Mouse (Mus musculus): ENCODE results near the gene Tmem189. TPM values are rescaled to one million over a fixed set of nuclear protein-coding genes. Genes with fewer than 3 reads are reported as not detected.

Gene Tmem189
- polyA plus RNA-seq, 1 experiment from 2014 or later: 30.5 TPM

DNA sequence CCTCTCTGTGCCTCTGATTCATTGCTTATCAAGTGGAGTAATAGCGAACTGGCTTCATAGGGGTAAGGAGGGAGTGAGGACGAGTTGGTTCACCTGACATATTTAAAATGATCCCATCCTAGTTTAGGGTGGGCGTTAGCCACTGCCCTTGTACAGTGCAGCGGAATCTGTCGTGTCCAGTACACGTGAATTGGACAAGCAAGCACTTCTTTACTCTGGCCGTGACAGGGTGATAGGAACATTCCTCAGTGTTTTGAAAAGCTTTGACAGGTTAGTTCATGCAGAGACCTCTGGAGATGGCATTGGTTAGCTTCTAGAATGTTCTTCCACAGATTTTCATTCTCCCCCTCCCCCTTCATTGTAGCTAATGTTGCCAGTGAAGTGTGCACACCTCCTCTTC lies 5.3 kb upstream of the Tmem189 start:
- no peak overlapping the region for H3K4me3 ChIP-seq (ENCODE audit: low read depth, low read length)
- H3K27me3 ChIP-seq (replicated peaks; ENCODE audit: control insufficient read depth, insufficient read depth, low read length): peaks cover under 1% of the 10 kb centered on the region; the same call in 1 of the 2 replicates
- H3K9me3 ChIP-seq (ENCODE audit: control insufficient read depth, low read length): no peaks in the 10 kb centered on the region
- WGBS: 90% methylated on average over 7 of the region's 7 CpGs
- H3K27ac ChIP-seq (ENCODE audit: low read depth, low read length): no peak overlapping the region
- H3K36me3 ChIP-seq (ENCODE audit: control insufficient read depth, insufficient read depth, low read length): no peaks in the 10 kb centered on the region
- no peak overlapping the region for H3K4me2 ChIP-seq
- H3K9ac ChIP-seq (ENCODE audit: low read depth, low read length): no peak overlapping the region
- H3K4me1 ChIP-seq (replicated peaks; ENCODE audit: control insufficient read depth, insufficient read depth, low read length): peaks cover 17% of the 10 kb centered on the region
- DNase-seq (ENCODE audit: low spot score) (no peak), ATAC-seq (replicated peaks; ENCODE audit: low FRiP score) (no peak)

DNA sequence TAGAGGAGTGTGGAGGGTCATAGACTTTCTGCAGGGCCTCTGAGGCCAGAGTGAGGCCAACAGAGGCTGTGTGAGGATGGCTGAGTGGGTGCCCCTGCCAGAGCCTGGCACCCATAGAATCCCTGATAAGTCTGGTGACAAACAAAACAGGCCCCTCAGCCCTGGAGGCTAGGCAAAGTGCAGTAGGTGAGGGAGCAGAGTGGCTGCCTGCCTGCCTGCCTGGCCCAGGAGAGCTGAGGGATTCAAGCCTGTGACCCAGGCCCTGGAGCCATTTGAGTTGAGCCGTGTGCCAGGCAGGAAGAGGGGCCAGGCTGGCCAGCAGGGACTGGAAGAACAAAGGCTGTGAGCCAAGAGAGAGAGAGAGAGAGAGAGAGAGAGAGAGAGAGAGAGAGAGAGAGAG lies 4.6 kb upstream of the Tmem189 start:
- Histone ChIP-seq H3K4me1 (replicated peaks; ENCODE audit: control insufficient read depth, insufficient read depth, low read length) (peaks cover 19% of the 10 kb centered on the region), H3K36me3 (ENCODE audit: control insufficient read depth, insufficient read depth, low read length) (no peaks in the 10 kb centered on the region), H3K9me3 (ENCODE audit: control insufficient read depth, low read length) (no peaks in the 10 kb centered on the region), H3K27ac (ENCODE audit: low read depth, low read length) (no peak overlapping the region), H3K9ac (ENCODE audit: low read depth, low read length) (no peak overlapping the region), H3K4me3 (ENCODE audit: low read depth, low read length) (no peak overlapping the region), H3K27me3 (replicated peaks; ENCODE audit: control insufficient read depth, insufficient read depth, low read length) (peaks cover 6% of the 10 kb centered on the region), H3K4me2 (no peak overlapping the region)
- no peak for ATAC-seq (replicated peaks; ENCODE audit: low FRiP score)
- 80% methylated on average over 1 of the region's 1 CpGs for WGBS
- DNase-seq (ENCODE audit: low spot score): no peak

DNA sequence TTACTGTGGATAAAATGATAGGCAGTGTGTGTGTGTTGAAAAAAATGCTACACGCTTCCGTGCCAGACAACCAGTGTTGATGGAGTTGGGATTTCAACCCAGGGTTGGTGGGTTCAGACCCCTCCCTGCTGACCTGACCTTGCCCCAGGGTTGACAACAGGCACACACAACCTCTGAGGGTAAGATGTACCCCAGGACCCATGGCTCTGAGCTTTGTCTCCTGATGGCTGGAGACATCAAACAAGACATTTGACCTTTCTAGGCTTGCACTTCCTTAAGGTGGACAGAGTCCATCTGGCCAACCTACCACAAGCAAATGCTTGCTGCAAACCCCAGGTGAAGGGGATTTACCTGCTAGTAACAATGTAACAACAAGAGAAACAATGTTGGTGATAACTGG lies 3.9 kb upstream of the Tmem189 start:
- Histone ChIP-seq H3K4me2 (no peak overlapping the region), H3K4me3 (ENCODE audit: low read depth, low read length) (no peak overlapping the region), H3K36me3 (ENCODE audit: control insufficient read depth, insufficient read depth, low read length) (no peaks in the 10 kb centered on the region), H3K27ac (ENCODE audit: low read depth, low read length) (no peak overlapping the region), H3K27me3 (replicated peaks; ENCODE audit: control insufficient read depth, insufficient read depth, low read length) (peaks cover 6% of the 10 kb centered on the region), H3K9me3 (ENCODE audit: control insufficient read depth, low read length) (no peaks in the 10 kb centered on the region), H3K9ac (ENCODE audit: low read depth, low read length) (no peak overlapping the region), H3K4me1 (replicated peaks; ENCODE audit: control insufficient read depth, insufficient read depth, low read length) (peaks cover 20% of the 10 kb centered on the region)
- ATAC-seq (replicated peaks; ENCODE audit: low FRiP score): no peak
- WGBS: 87% methylated on average over 2 of the region's 2 CpGs
- no peak for DNase-seq (ENCODE audit: low spot score)

DNA sequence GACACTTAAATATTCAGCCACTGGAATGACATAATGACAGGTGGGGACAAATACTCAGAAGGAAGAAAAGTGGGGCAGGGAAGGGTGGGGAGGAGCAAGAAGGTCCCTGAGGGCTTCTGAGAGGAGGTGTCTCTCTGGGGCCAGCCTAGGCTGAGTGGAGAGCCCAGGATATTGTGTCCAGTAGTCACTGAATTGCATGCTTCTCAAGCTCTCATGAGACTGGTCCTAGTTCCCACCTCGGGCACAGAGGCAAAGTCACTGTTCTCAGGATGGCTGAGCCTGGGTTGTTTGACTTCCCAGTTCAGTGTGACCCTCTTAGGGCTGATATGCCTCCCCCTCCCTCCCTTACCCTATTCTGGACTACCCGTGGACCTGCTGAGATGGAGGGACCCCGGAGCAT lies 3.2 kb upstream of the Tmem189 start:
- H3K4me3 ChIP-seq (ENCODE audit: low read depth, low read length): no peak overlapping the region
- no peak overlapping the region for H3K27ac ChIP-seq (ENCODE audit: low read depth, low read length)
- no peaks in the 10 kb centered on the region for H3K9me3 ChIP-seq (ENCODE audit: control insufficient read depth, low read length)
- H3K36me3 ChIP-seq (ENCODE audit: control insufficient read depth, insufficient read depth, low read length): no peaks in the 10 kb centered on the region
- peaks cover 6% of the 10 kb centered on the region for H3K27me3 ChIP-seq (replicated peaks; ENCODE audit: control insufficient read depth, insufficient read depth, low read length)
- H3K4me1 ChIP-seq (replicated peaks; ENCODE audit: control insufficient read depth, insufficient read depth, low read length): peaks cover 25% of the 10 kb centered on the region
- ATAC-seq (replicated peaks; ENCODE audit: low FRiP score) (no peak), DNase-seq (ENCODE audit: low spot score) (no peak)
- no peak overlapping the region for H3K9ac ChIP-seq (ENCODE audit: low read depth, low read length)
- no peak overlapping the region for H3K4me2 ChIP-seq
- WGBS: 62% methylated on average over 3 of the region's 3 CpGs

DNA sequence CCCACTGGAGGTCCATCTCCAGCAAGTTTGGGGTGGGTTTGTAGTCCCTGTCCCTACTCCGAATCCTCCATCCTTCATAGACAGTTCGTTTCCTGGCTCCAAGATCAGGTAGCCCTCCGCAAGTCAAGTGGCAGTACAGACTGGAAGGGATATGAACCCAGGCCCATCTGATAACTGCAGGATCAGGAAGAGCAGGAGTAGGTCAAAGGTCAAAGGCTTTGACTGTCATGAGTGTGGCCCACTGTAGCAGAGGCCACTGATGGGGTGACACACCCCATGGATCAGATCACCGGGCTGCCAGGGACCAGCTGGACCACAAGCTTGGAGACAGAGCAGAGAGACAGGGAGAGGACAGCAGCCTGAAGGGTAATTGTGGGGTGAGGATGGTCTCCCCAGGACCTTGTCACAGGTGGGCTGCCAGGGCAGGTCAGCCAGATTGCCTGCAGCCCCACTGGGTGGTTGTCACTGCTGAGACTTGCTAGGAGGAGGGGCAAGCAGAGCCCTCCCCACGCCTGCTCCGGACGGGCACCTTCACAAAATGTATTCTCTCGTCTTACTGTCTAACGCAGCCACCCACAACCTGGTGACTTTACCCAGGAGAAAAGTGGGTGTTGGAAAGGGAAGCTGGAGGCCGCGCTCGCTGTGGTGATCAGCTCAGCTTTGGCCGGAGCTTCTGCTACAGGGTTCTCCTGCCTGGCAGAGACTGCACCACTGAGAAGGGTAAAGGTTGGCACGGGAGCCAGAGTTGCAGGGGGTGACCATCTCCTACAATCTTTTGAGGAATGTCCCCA lies 2.4 kb upstream of the Tmem189 start:
- no peaks in the 10 kb centered on the region for H3K9me3 ChIP-seq (ENCODE audit: control insufficient read depth, low read length)
- peaks cover 6% of the 10 kb centered on the region for H3K27me3 ChIP-seq (replicated peaks; ENCODE audit: control insufficient read depth, insufficient read depth, low read length)
- no peak overlapping the region for H3K9ac ChIP-seq (ENCODE audit: low read depth, low read length)
- H3K4me1 ChIP-seq (replicated peaks; ENCODE audit: control insufficient read depth, insufficient read depth, low read length): peaks cover 30% of the 10 kb centered on the region
- H3K36me3 ChIP-seq (ENCODE audit: control insufficient read depth, insufficient read depth, low read length): no peaks in the 10 kb centered on the region
- WGBS: 82% methylated on average over 14 of the region's 14 CpGs
- no peak overlapping the region for H3K27ac ChIP-seq (ENCODE audit: low read depth, low read length)
- ATAC-seq (replicated peaks; ENCODE audit: low FRiP score) (no peak), DNase-seq (ENCODE audit: low spot score) (no peak)
- H3K4me3 ChIP-seq (ENCODE audit: low read depth, low read length): 0 out of 2 replicates have a peak overlapping the region, but pooled peaks have one; percentile 82
- H3K4me2 ChIP-seq: peak overlapping the region; percentile 96

DNA sequence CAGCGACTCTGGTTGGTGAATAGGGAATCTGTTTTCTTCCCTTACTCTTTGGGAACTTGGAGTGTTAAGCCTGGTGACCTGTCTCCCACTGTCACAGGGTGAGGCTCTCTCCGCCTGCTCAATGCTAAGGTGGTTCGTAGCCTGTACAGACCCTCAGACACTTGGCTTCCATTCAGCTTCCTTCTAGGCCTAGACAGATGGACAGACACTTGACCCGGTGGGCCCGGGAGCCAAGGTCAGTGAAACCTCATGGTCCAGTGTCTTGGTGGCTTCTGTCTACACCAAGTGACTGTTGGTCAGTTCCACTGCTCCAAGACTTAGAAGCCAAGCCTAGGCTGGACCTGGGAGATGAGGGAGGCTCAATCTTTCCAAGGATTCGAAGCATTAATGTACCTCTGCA lies 1.8 kb upstream of the Tmem189 start:
- Histone ChIP-seq H3K36me3 (ENCODE audit: control insufficient read depth, insufficient read depth, low read length) (no peaks in the 10 kb centered on the region), H3K9me3 (ENCODE audit: control insufficient read depth, low read length) (no peaks in the 10 kb centered on the region), H3K27me3 (replicated peaks; ENCODE audit: control insufficient read depth, insufficient read depth, low read length) (peaks cover 6% of the 10 kb centered on the region), H3K27ac (ENCODE audit: low read depth, low read length) (no peak overlapping the region), H3K4me1 (replicated peaks; ENCODE audit: control insufficient read depth, insufficient read depth, low read length) (peaks cover 34% of the 10 kb centered on the region), H3K4me2 (peak overlapping the region; percentile 96), H3K4me3 (ENCODE audit: low read depth, low read length) (peak overlapping the region; percentile 82), H3K9ac (ENCODE audit: low read depth, low read length) (no peak overlapping the region)
- DNase-seq (ENCODE audit: low spot score) (no peak), ATAC-seq (replicated peaks; ENCODE audit: low FRiP score) (no peak)
- 86% methylated on average over 6 of the region's 6 CpGs for WGBS

- DNase-seq (ENCODE audit: low spot score): no peak
- H3K27me3 ChIP-seq (replicated peaks; ENCODE audit: control insufficient read depth, insufficient read depth, low read length): peaks cover 6% of the 10 kb centered on the region
Observed at GRCm38 (mm10) chr2:167690962-167691311, 1.3 kb upstream of the Tmem189 start.

GRCm38 (mm10) chr2:167690219-167690961 lies 768 bp upstream of the Tmem189 start:
- Histone ChIP-seq H3K4me2 (peak overlapping the region; percentile 96), H3K9me3 (ENCODE audit: control insufficient read depth, low read length) (no peaks in the 10 kb centered on the region), H3K36me3 (ENCODE audit: control insufficient read depth, insufficient read depth, low read length) (no peaks in the 10 kb centered on the region), H3K4me3 (ENCODE audit: low read depth, low read length) (peak overlapping the region; percentile 82), H3K27me3 (replicated peaks; ENCODE audit: control insufficient read depth, insufficient read depth, low read length) (peaks cover 6% of the 10 kb centered on the region), H3K9ac (ENCODE audit: low read depth, low read length) (peak overlapping the region; percentile 53), H3K27ac (ENCODE audit: low read depth, low read length) (no peak overlapping the region; the same call in 1 of the 2 replicates), H3K4me1 (replicated peaks; ENCODE audit: control insufficient read depth, insufficient read depth, low read length) (peaks cover 35% of the 10 kb centered on the region)
- ATAC-seq (replicated peaks; ENCODE audit: low FRiP score) (no peak), DNase-seq (ENCODE audit: low spot score) (no peak)
- WGBS: 38% methylated on average over 15 of the region's 15 CpGs

More at GRCm38 (mm10) chr2:167690962-167691311, 1.3 kb upstream of the Tmem189 start:
- WGBS: 73% methylated on average over 12 of the region's 12 CpGs
- Histone ChIP-seq H3K9me3 (ENCODE audit: control insufficient read depth, low read length) (no peaks in the 10 kb centered on the region), H3K4me3 (ENCODE audit: low read depth, low read length) (peak overlapping the region; percentile 82), H3K9ac (ENCODE audit: low read depth, low read length) (peak overlapping the region; percentile 53), H3K27ac (ENCODE audit: low read depth, low read length) (no peak overlapping the region), H3K4me1 (replicated peaks; ENCODE audit: control insufficient read depth, insufficient read depth, low read length) (peaks cover 35% of the 10 kb centered on the region), H3K4me2 (peak overlapping the region; percentile 96), H3K36me3 (ENCODE audit: control insufficient read depth, insufficient read depth, low read length) (no peaks in the 10 kb centered on the region)
- ATAC-seq (replicated peaks; ENCODE audit: low FRiP score): no peak
